Mouse (Mus musculus): ENCODE data around the gene Fuk.

DNA sequence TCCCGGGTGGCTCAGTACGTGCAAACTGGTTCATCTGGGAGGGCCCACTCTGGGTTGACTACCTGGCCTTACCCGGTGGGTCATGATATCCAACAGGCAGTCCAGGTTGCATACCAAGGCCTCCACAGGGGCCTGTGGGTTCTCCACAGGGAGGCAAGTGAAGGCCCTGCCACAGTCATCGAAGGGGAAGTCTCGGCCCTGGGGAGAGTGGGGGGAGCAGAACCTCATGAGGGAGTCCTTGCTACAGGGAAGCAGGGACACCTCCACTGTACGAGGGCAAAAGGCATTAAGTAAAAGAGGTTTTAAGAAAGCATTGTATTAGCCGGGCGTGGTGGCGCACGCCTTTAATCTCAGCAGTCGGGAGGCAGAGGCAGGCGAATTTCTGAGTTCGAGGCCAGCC is 6.5 kb downstream of the Fuk start:
- no peak for TF ChIP-seq MAFK (IDR thresholded peaks at IDR 0.05; ENCODE audit: insufficient read depth, low read depth, low read length)
- no peak for TF ChIP-seq CHD2 (IDR thresholded peaks at IDR 0.05; ENCODE audit: low read depth, low read length)
- TF ChIP-seq ZNF384 (IDR thresholded peaks at IDR 0.05; ENCODE audit: low read depth, low read length): no peak
- no peak for TF ChIP-seq ZC3H11A (IDR thresholded peaks at IDR 0.05; ENCODE audit: borderline replicate concordance, low read depth, low read length)
- TF ChIP-seq HCFC1 (IDR thresholded peaks at IDR 0.05; ENCODE audit: borderline replicate concordance, insufficient read depth, low read length): no peak
